Mouse (Mus musculus) adrenal gland, adult 18-20 months (tissue): ENCODE data around the gene Prr3. TPM values are rescaled to one million over a fixed set of nuclear protein-coding genes. Genes with fewer than 3 reads are reported as not detected.
A peak's percentile ranks its signal among the peaks of the same experiment; 100 is the strongest.
"Not testable (repeated sequence)": the region's sequence is repeated elsewhere in the genome, so short reads cannot be mapped to it uniquely, and the experiment has no call there.

Experiments
- DNase-seq, 2 experiments: peaks; one replicate each; pipeline ENCODE4 v3.0.0; 2021 to 2022; ENCODE audit warnings: low spot score in 2 of 2
- long read RNA-seq, 2 experiments: library from polyadenylated mRNA; stranded (forward); transcript quantifications; one replicate each; pipeline ENCODE4 v2.0.0; 2021
- total RNA-seq, 2 experiments: library from RNA; stranded (reverse); gene quantifications; 1 replicate in 1 of 2; 2 replicates in 1 of 2; pipeline ENCODE4 v1.2.3; 2021

Gene Prr3
- total RNA-seq: 10 to 100 TPM; 17.5 to 22.8 TPM
- long read RNA-seq, experiment 1, partial matches to known transcripts: 2 of 7 reads
- long read RNA-seq, experiment 1, other reads (novel, unspliced or antisense): 2 of 7 reads
- long read RNA-seq, experiment 2, partial matches to known transcripts: 2 of 16 reads
- long read RNA-seq, experiment 2, other reads (novel, unspliced or antisense): 7 of 16 reads

GRCm38 (mm10) chr17:35979401-35980362 lies at the start of gene Prr3, which contains the start of gene Gnl1:
Gene Prr3, minus strand, starts transcription at chr17:35980236.
Gene Gnl1, plus strand, starts transcription at chr17:35979851.
- DNase-seq: peak; percentile 82 to 90

DNA sequence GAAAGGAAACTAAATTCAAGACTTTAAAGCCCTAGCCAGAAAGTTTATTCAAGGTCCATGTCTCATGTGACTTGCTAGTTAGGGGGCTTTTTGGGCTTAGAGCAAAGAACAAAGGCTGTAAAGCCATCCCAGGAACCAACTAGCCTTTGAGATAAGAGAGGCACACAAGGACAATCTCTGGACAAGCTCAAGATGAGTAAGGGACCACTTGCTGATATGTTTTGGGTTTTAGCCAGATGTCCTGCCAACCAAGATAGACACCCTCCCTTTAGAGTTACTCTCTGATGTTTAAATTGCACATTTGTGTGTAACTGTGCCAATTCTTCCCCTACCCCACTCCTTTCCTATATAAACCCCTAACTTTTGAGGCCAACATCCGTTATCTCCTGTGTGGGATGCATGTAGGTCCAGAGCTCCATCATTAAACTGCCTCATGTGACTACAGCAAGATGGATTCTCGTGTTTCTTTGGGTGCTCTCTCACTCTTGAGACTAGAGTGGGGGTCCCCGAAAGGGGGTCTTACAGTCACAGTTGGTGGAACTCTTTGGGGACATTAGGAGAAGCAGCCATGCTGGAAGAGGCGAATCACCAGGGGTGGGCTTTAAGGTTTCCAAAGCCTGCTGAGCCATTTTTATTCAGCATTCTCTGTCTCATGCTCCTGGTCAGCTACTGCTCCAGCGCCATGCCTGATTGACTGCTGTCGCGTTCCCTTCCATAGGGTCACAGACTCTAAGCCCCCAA lies 49.0 kb upstream of the Prr3 start:
- DNase-seq: no peak

DNA sequence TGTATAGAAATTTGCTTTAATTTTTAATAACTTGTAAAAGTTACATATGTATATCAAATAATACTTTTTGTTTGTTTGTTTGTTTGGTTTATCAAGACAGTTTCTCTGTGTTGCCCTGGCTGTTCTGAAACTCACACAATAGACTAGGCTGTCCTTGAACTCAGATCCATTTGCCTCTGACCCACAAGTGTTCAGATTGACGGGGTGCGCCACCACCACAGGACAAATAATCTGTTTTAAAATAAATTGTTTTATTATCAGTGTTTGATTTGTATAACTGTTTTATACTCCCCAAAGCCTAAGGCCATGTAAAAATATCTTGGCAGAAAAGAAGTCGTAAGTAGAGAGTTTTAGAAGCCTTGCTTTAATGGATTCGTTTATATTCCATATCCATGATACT lies 47.6 kb upstream of the Prr3 start:
- DNase-seq: no peak

- DNase-seq: no peak
Observed at GRCm38 (mm10) chr17:36025901-36026300, 45.9 kb upstream of the Prr3 start.

GRCm38 (mm10) chr17:36025197-36025596 lies 45.2 kb upstream of the Prr3 start:
- no peak for DNase-seq

GRCm38 (mm10) chr17:36023710-36024654 lies 43.9 kb upstream of the Prr3 start:
- no peak for DNase-seq

DNA sequence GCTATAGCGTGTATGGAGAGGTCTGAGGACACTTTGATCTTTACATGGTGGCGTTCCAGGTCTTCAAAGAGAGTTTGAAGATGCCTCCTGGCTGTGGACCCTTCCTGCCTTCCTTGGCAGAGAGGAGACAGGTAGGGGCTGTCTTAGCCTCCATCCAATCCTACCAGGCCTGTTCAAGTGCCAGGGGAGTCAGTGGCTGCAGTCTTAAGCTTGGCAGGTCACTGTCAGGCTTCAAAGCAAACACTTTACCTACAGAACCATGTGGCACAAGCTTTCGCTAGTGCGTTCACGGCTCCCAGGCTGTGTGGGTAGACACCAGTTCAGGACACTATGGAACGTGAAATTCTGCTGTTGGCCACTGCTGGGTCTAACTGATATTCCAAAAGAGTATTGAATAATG lies 42.9 kb upstream of the Prr3 start:
- DNase-seq: no peak

DNA sequence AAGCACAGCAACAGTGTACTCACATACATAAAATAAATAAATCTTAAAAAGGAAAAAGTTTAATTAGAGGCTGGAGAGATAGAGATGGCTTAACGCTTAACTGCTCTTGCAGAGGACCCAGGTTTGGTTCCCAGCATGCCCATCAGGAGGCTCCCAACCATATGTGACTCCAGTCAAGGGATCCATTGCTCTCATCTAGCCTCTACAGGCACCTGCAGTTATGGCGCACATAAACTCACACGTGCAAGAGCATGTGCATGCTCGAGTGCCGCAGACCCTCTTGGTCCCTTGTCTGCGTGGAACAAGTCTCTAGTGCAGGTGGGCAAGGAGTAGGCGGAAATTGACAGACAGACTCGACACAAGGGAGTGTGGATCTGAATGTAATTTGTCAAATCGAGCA lies 42.1 kb upstream of the Prr3 start:
- no peak for DNase-seq

DNA sequence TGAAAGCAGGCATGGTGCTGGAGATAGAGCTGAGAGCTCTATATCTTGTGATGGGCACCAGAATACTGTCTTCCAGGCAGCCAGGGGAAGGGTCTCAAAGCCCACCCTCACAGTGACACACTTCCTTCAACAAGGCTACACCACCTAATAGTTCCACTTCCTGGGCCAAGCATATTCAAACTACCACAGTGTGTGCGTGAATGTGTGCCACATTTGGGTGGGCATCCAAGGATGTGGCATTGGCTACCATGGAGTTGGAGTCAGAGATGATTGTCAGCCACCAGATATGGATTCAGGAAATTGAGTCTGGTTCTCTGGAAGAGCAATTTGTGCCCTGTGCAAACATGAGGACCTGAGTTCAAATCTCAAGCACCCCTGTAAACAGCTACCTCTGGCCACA lies 41.3 kb upstream of the Prr3 start:
- DNase-seq: no peak

DNA sequence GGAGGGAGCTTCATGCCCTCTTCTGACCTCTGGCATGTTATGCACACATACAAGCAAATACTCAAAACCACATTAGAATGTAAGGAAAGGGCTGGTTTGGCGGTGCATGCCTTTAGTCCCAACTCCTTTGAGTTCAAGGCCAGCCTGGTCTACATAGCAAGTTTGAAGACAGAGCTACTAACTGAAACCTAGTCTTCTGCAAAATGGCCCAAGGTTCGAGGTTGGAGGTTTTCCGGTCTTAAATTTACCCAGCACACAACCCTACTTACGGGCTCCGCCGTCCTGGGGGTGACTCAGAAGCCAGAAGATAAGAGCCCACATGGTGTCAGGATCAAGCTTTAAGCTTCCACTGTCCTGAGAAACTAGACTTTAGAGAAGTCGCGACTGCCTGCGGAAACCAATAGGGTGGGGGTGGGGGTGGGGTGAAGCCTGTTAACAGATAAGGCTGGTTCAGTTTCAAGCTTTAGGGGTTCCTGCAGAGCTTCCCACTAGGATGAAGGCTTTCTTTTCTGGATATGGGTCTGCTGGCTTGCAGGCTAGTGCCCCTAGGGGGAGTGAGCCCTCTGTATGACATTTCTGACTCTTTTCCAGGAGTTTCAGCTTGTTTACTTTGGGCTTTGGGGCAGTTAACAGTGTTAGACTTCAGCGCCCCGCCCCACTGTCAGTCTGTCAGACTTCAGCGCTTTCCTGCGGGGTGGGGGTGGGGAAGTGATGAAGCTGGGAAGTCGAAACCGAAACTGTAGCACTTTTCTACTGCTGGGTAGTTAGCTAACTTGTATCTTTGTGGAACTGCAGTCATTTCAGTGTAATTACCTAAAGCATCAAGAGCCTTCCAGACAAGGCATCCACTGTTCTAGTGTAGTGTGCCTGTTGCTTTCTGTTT lies 40.4 kb upstream of the Prr3 start, which contains the start of gene H2-T24:
Gene H2-T24, minus strand, starts transcription at position 370 of the 883 bp plus-strand sequence.
- peak; percentile 43 to 53 for DNase-seq

DNA sequence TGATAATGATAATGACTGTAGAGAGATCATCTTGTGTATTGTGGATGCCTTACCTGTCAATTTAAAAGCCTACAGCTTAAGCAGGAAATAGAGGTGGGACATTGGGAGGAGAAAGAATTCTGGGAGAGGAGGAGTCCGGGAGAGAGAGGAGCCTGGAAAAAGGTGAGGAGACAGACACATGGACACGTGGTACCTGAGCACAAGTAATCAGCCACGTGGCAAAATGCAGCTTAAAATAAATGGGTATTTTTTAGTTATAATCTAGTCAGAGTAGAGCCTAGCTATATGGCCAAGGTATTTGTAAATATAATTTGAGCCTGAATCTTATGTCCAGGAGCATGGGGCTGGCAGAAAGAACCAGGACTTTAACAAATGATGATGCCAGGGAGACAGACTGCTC lies 39.5 kb upstream of the Prr3 start:
- DNase-seq: no peak

GRCm38 (mm10) chr17:36018979-36019378 lies 38.9 kb upstream of the Prr3 start:
- no peak for DNase-seq

GRCm38 (mm10) chr17:36017046-36017445 lies 37.0 kb upstream of the Prr3 start:
- no peak for DNase-seq

DNA sequence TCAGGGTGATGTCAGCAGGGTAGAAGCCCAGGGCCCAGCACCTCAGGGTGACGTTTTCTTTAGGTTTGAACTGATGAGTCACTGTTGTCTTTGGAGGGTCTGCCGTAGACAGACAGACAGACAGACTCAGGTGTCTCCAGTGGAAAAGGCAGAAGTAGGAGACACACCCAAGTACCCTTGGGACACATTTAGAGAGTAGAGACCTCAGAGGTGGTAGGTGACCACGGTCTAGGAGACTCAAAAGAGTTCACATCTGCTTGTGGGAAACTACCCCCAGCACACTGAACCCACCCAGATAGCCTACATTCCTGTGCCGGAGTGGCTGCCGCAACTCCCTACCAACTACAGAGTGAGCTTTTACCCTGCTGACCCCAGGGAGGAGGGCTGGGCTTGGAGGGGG lies 34.9 kb upstream of the Prr3 start:
- DNase-seq: no peak

DNA sequence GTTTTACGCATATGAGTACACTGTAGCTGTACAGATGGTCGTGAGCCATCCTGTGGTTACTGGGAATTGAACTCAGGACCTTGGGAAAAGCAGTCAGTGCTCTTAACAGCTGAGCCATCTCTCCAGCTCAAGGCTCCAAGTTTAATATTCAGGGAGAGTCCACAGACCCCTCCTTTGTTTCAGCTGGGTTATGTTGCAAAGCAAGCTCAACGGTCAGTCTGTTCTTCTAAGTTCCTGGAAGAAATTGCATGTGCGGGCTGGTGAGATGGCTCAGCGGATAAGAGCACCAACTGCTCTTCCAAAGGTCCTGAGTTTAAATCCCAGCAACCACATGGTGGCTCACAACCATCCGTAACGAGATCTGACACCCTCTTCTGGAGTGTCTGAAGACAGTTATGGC lies 24.4 kb upstream of the Prr3 start:
- not testable (repeated sequence) for DNase-seq

- no peak for DNase-seq
Observed at GRCm38 (mm10) chr17:36003331-36003730, 23.3 kb upstream of the Prr3 start.

DNA sequence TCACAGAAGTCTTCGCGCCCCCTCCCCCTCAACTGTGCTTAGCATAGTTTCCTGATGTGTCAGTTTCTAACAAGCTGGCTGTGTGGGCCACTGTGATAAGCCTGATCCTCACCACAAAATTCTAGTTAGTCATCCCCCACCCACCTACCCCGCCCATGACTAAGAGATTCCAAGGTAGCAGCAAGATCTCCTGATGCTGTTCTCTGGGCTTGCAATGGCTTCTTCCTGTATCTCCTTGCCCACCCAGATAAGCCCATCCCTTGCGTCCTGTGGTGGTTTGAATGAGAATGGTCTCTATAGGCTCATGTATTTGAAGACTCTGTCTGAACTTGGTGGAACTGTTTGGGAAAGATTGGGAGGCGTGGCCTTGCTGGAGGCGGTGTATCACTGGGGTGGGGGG lies 21.9 kb upstream of the Prr3 start:
- no peak for DNase-seq

- no peak for DNase-seq
Observed at GRCm38 (mm10) chr17:36001121-36001897, 21.3 kb upstream of the Prr3 start.

- DNase-seq: no peak
Observed at GRCm38 (mm10) chr17:36000349-36000748, 20.3 kb upstream of the Prr3 start.
